Mouse (Mus musculus) G1E (cell line): ENCODE data around the gene Gxylt1.

Experiments used
- CTCF ChIP-seq: IDR thresholded peaks from 2 replicates; pipeline ENCODE4 v1.5.1; 2012; ENCODE audit warnings: low read depth, low read length, inconsistent platforms, mixed read lengths
- GATA1 ChIP-seq: IDR thresholded peaks from 2 replicates; pipeline ENCODE4 v1.6.1; 2012; ENCODE audit warnings: borderline replicate concordance, low read length, inconsistent platforms, mixed read lengths
- TAL1 ChIP-seq: conservative IDR thresholded peaks from 2 replicates; pipeline ENCODE4 v1.6.1; 2012; ENCODE audit warnings: low read depth, low read length, inconsistent platforms, mixed read lengths

DNA sequence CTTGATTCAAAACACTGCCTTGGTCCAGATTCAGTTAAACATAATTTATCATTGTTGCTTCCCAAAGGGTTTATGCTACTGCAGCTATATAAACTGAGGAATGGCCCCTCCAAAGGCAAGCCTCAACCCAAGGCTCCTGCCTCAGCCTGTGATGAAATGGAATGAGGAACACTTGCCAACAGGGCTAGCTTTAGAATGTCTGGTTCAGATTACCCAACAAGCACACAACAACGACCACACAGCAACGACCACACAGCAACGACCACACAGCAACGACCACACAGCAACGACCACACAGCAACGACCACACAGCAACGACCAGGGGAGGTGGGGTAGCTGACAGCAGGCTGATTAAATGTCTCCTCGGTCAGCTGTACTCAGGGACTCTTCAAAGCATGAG lies 15.0 kb downstream of the Gxylt1 start:
- no peak for TF ChIP-seq GATA1
- no peak for TF ChIP-seq CTCF
- no peak for TF ChIP-seq TAL1
